Mouse (Mus musculus): ENCODE measurements around the gene 1700020A23Rik. TPM values are rescaled to one million over a fixed set of nuclear protein-coding genes. Genes with fewer than 3 reads are reported as not detected.
A peak's percentile ranks its signal among the peaks of the same experiment; 100 is the strongest.

1700020A23Rik gene
- polyA plus RNA-seq, 1 experiment from 2014 or later = not detected

- Histone ChIP-seq H3K9ac (ENCODE audit: low read length) (no peak overlapping the region), H3K4me1 (replicated peaks; ENCODE audit: control insufficient read depth, insufficient read depth, low read length) (no peaks in the 10 kb centered on the region), H3K4me3 (ENCODE audit: low read length) (no peak overlapping the region), H3K4me2 (ENCODE audit: low read depth, low read length) (no peak overlapping the region), H3K36me3 (ENCODE audit: control insufficient read depth, insufficient read depth, low read length) (no peaks in the 10 kb centered on the region), H3K27ac (ENCODE audit: low read length) (no peak overlapping the region), H3K9me3 (ENCODE audit: control insufficient read depth, low read length) (no peaks in the 10 kb centered on the region), H3K27me3 (ENCODE audit: control insufficient read depth, insufficient read depth, low read depth, low read length) (no peaks in the 10 kb centered on the region)
- no peak for ATAC-seq (ENCODE audit: low read depth)
- 61% methylated on average over 6 of the region's 6 CpGs for WGBS
Measured at GRCm38 (mm10) chr2:130383895-130384294, 21.2 kb upstream of the 1700020A23Rik start.

- no peak overlapping the region for H3K4me2 ChIP-seq (ENCODE audit: low read depth, low read length)
- H3K36me3 ChIP-seq (ENCODE audit: control insufficient read depth, insufficient read depth, low read length) = no peaks in the 10 kb centered on the region
- H3K9ac ChIP-seq (ENCODE audit: low read length) = no peak overlapping the region
- H3K4me1 ChIP-seq (replicated peaks; ENCODE audit: control insufficient read depth, insufficient read depth, low read length) = no peaks in the 10 kb centered on the region
- 64% methylated on average over 1 of the region's 1 CpGs for WGBS
- no peaks in the 10 kb centered on the region for H3K27me3 ChIP-seq (ENCODE audit: control insufficient read depth, insufficient read depth, low read depth, low read length)
- H3K27ac ChIP-seq (ENCODE audit: low read length) = no peak overlapping the region
- ATAC-seq (ENCODE audit: low read depth) = no peak
- H3K9me3 ChIP-seq (ENCODE audit: control insufficient read depth, low read length) = no peaks in the 10 kb centered on the region
- H3K4me3 ChIP-seq (ENCODE audit: low read length) = no peak overlapping the region
Measured at GRCm38 (mm10) chr2:130386212-130386611, 18.8 kb upstream of the 1700020A23Rik start.

GRCm38 (mm10) chr2:130388796-130389195, 16.3 kb upstream of the 1700020A23Rik start:
- H3K9me3 ChIP-seq (ENCODE audit: control insufficient read depth, low read length) = no peaks in the 10 kb centered on the region
- ATAC-seq (ENCODE audit: low read depth) = no peak
- no peaks in the 10 kb centered on the region for H3K4me1 ChIP-seq (replicated peaks; ENCODE audit: control insufficient read depth, insufficient read depth, low read length)
- H3K4me2 ChIP-seq (ENCODE audit: low read depth, low read length) = no peak overlapping the region
- H3K27me3 ChIP-seq (ENCODE audit: control insufficient read depth, insufficient read depth, low read depth, low read length) = no peaks in the 10 kb centered on the region
- H3K9ac ChIP-seq (ENCODE audit: low read length) = no peak overlapping the region
- no peaks in the 10 kb centered on the region; the same call in 1 of the 2 replicates for H3K36me3 ChIP-seq (ENCODE audit: control insufficient read depth, insufficient read depth, low read length)
- H3K4me3 ChIP-seq (ENCODE audit: low read length) = no peak overlapping the region
- 79% methylated on average over 2 of the region's 2 CpGs for WGBS
- H3K27ac ChIP-seq (ENCODE audit: low read length) = no peak overlapping the region

- Histone ChIP-seq H3K36me3 (ENCODE audit: control insufficient read depth, insufficient read depth, low read length) (peaks cover 2% of the 10 kb centered on the region), H3K9ac (ENCODE audit: low read length) (no peak overlapping the region), H3K4me3 (ENCODE audit: low read length) (no peak overlapping the region), H3K9me3 (ENCODE audit: control insufficient read depth, low read length) (no peaks in the 10 kb centered on the region), H3K27ac (ENCODE audit: low read length) (no peak overlapping the region), H3K27me3 (ENCODE audit: control insufficient read depth, insufficient read depth, low read depth, low read length) (no peaks in the 10 kb centered on the region), H3K4me1 (replicated peaks; ENCODE audit: control insufficient read depth, insufficient read depth, low read length) (no peaks in the 10 kb centered on the region; the same call in 1 of the 2 replicates), H3K4me2 (ENCODE audit: low read depth, low read length) (no peak overlapping the region)
- WGBS = 78% methylated on average over 11 of the region's 11 CpGs
- no peak for ATAC-seq (ENCODE audit: low read depth)
Measured at GRCm38 (mm10) chr2:130390993-130391625, 13.9 kb upstream of the 1700020A23Rik start.

- no peak overlapping the region for H3K4me3 ChIP-seq (ENCODE audit: low read length)
- no peak for ATAC-seq (ENCODE audit: low read depth)
- WGBS = 85% methylated on average over 3 of the region's 3 CpGs
Measured at GRCm38 (mm10) chr2:130392836-130393235, 12.2 kb upstream of the 1700020A23Rik start.

GRCm38 (mm10) chr2:130395696-130396095, 9.4 kb upstream of the 1700020A23Rik start:
- no peak for ATAC-seq (ENCODE audit: low read depth)
- WGBS = 94% methylated on average over 10 of the region's 11 CpGs
- Histone ChIP-seq H3K4me2 (ENCODE audit: low read depth, low read length) (no peak overlapping the region), H3K36me3 (ENCODE audit: control insufficient read depth, insufficient read depth, low read length) (peaks cover 2% of the 10 kb centered on the region), H3K27ac (ENCODE audit: low read length) (no peak overlapping the region), H3K27me3 (ENCODE audit: control insufficient read depth, insufficient read depth, low read depth, low read length) (no peaks in the 10 kb centered on the region), H3K9me3 (ENCODE audit: control insufficient read depth, low read length) (no peaks in the 10 kb centered on the region), H3K9ac (ENCODE audit: low read length) (no peak overlapping the region), H3K4me3 (ENCODE audit: low read length) (no peak overlapping the region), H3K4me1 (replicated peaks; ENCODE audit: control insufficient read depth, insufficient read depth, low read length) (peaks cover 4% of the 10 kb centered on the region; the same call in 1 of the 2 replicates)

More at GRCm38 (mm10) chr2:130392836-130393235, 12.2 kb upstream of the 1700020A23Rik start:
- Histone ChIP-seq H3K27ac (ENCODE audit: low read length) (no peak overlapping the region), H3K9me3 (ENCODE audit: control insufficient read depth, low read length) (no peaks in the 10 kb centered on the region), H3K27me3 (ENCODE audit: control insufficient read depth, insufficient read depth, low read depth, low read length) (no peaks in the 10 kb centered on the region), H3K4me1 (replicated peaks; ENCODE audit: control insufficient read depth, insufficient read depth, low read length) (peaks cover 1% of the 10 kb centered on the region; the same call in 1 of the 2 replicates), H3K4me2 (ENCODE audit: low read depth, low read length) (no peak overlapping the region), H3K36me3 (ENCODE audit: control insufficient read depth, insufficient read depth, low read length) (peaks cover 2% of the 10 kb centered on the region), H3K9ac (ENCODE audit: low read length) (no peak overlapping the region)

- H3K9me3 ChIP-seq (ENCODE audit: control insufficient read depth, low read length) = no peaks in the 10 kb centered on the region
- peak within 1 kb of the TSS; percentile 63 for H3K4me3 ChIP-seq (ENCODE audit: low read length)
- H3K4me2 ChIP-seq (ENCODE audit: low read depth, low read length) = peak within 1 kb of the TSS; percentile 95
- peaks cover 4% of the 10 kb centered on the region; the same call in 1 of the 2 replicates for H3K4me1 ChIP-seq (replicated peaks; ENCODE audit: control insufficient read depth, insufficient read depth, low read length)
- H3K27ac ChIP-seq (ENCODE audit: low read length) = peak within 1 kb of the TSS; percentile 51; the same call in 1 of the 2 replicates
- H3K27me3 ChIP-seq (ENCODE audit: control insufficient read depth, insufficient read depth, low read depth, low read length) = no peaks in the 10 kb centered on the region
- H3K9ac ChIP-seq (ENCODE audit: low read length) = peak within 1 kb of the TSS; percentile 82
- WGBS = 2% methylated on average over 33 of the region's 53 CpGs
- H3K36me3 ChIP-seq (ENCODE audit: control insufficient read depth, insufficient read depth, low read length) = peaks cover 2% of the 10 kb centered on the region
- ATAC-seq (ENCODE audit: low read depth) = peak; percentile 90
Measured at GRCm38 (mm10) chr2:130397186-130397985, 7.7 kb upstream of the 1700020A23Rik start, which contains the start of gene Cpxm1. TSS of gene Cpxm1 (minus strand) at chr2:130397574.

- Histone ChIP-seq H3K4me1 (replicated peaks; ENCODE audit: control insufficient read depth, insufficient read depth, low read length) (peaks cover 4% of the 10 kb centered on the region; the same call in 1 of the 2 replicates), H3K4me3 (ENCODE audit: low read length) (peak overlapping the region; percentile 63), H3K9ac (ENCODE audit: low read length) (peak overlapping the region; percentile 82), H3K27me3 (ENCODE audit: control insufficient read depth, insufficient read depth, low read depth, low read length) (no peaks in the 10 kb centered on the region), H3K36me3 (ENCODE audit: control insufficient read depth, insufficient read depth, low read length) (peaks cover 2% of the 10 kb centered on the region), H3K4me2 (ENCODE audit: low read depth, low read length) (peak overlapping the region; percentile 95), H3K27ac (ENCODE audit: low read length) (no peak overlapping the region), H3K9me3 (ENCODE audit: control insufficient read depth, low read length) (no peaks in the 10 kb centered on the region)
- ATAC-seq (ENCODE audit: low read depth) = peak; percentile 34; the same call in 1 of the 2 replicates
- 10% methylated on average over 14 of the region's 14 CpGs for WGBS
Measured at GRCm38 (mm10) chr2:130398091-130398490, 7.0 kb upstream of the 1700020A23Rik start.

GRCm38 (mm10) chr2:130400046-130400445, 5.0 kb upstream of the 1700020A23Rik start:
- WGBS = 87% methylated on average over 1 of the region's 1 CpGs
- no peak for ATAC-seq (ENCODE audit: low read depth)
- H3K9me3 ChIP-seq (ENCODE audit: control insufficient read depth, low read length) = no peaks in the 10 kb centered on the region

More at GRCm38 (mm10) chr2:130400046-130400445, 5.0 kb upstream of the 1700020A23Rik start:
- H3K4me2 ChIP-seq (ENCODE audit: low read depth, low read length) = no peak overlapping the region
- peaks cover 4% of the 10 kb centered on the region; the same call in 1 of the 2 replicates for H3K4me1 ChIP-seq (replicated peaks; ENCODE audit: control insufficient read depth, insufficient read depth, low read length)
- no peak overlapping the region for H3K9ac ChIP-seq (ENCODE audit: low read length)
- H3K27ac ChIP-seq (ENCODE audit: low read length) = no peak overlapping the region
- H3K4me3 ChIP-seq (ENCODE audit: low read length) = no peak overlapping the region
- H3K36me3 ChIP-seq (ENCODE audit: control insufficient read depth, insufficient read depth, low read length) = no peaks in the 10 kb centered on the region
- H3K27me3 ChIP-seq (ENCODE audit: control insufficient read depth, insufficient read depth, low read depth, low read length) = no peaks in the 10 kb centered on the region

Data from lung, embryonic 16.5 days (tissue).